Mouse (Mus musculus): ENCODE data around the gene Ptprg.

- no peak for TF ChIP-seq CTCF (IDR thresholded peaks at IDR 0.05; ENCODE audit: borderline replicate concordance, insufficient read depth, low read length)
- TF ChIP-seq POLR2A (IDR thresholded peaks at IDR 0.05; ENCODE audit: low read depth, low read length), result no peak
Observed at GRCm38 (mm10) chr14:11698880-11699279, 145.5 kb downstream of the Ptprg start.

Data from embryonic fibroblast, embryonic 13.5 days (primary cell).